Mouse (Mus musculus) limb, embryonic 13.5 days (tissue): ENCODE measurements around the gene Lhpp. TPM values are rescaled to one million over a fixed set of nuclear protein-coding genes. Genes with fewer than 3 reads are reported as not detected.

Experiments
- ATAC-seq: fragments of 200-750 bp; cut with Nextera tagmentation; 2 replicates; pipeline ENCODE4 v1.8.0; 2017; ENCODE audit warnings: low read depth, moderate number of reproducible peaks, moderate TSS enrichment; ENCODE audit not compliant: low FRiP score
- H3K27ac ChIP-seq: fragments of 300-500 bp; sonication (generic); 2 replicates; pipeline ENCODE4 v1.5.1; 2015; ENCODE audit warnings: inconsistent platforms, mild to moderate bottlenecking, moderate library complexity
- H3K27me3 ChIP-seq: fragments of 300-500 bp; sonication (generic); 2 replicates; pipeline ENCODE4 v1.6.1; 2015; ENCODE audit warnings: mild to moderate bottlenecking, inconsistent platforms
- H3K36me3 ChIP-seq: fragments of 300-500 bp; sonication (generic); 2 replicates; pipeline ENCODE4 v1.6.1; 2015; ENCODE audit warnings: inconsistent platforms, mild to moderate bottlenecking, moderate library complexity
- H3K4me1 ChIP-seq: fragments of 300-500 bp; sonication (generic); 2 replicates; pipeline ENCODE4 v1.6.1; 2015; ENCODE audit warnings: inconsistent platforms
- H3K4me2 ChIP-seq: fragments of 300-500 bp; sonication (generic); replicated peaks from 2 replicates; pipeline ENCODE4 v1.6.1; 2015; ENCODE audit warnings: inconsistent platforms, mild to moderate bottlenecking, moderate library complexity
- H3K4me3 ChIP-seq: fragments of 300-500 bp; sonication (generic); 2 replicates; pipeline ENCODE4 v1.5.1; 2015; ENCODE audit warnings: moderate library complexity, mild to moderate bottlenecking, inconsistent platforms
- H3K9ac ChIP-seq: fragments of 300-500 bp; sonication (generic); 2 replicates; pipeline ENCODE4 v1.6.1; 2015; ENCODE audit warnings: mild to moderate bottlenecking, inconsistent platforms
- H3K9me3 ChIP-seq: fragments of 300-500 bp; sonication (generic); 2 replicates; pipeline ENCODE4 v1.6.1; 2016; ENCODE audit warnings: inconsistent platforms
- WGBS: fragments of 180-500 bp; shearing (Covaris S2); methylation state at CpG from one replicate; pipeline ENCODE4 v1.1.7; 2015; 5-methylcytosine and 5-hydroxymethylcytosine counted together
- polyA plus RNA-seq: library from polyadenylated mRNA; unstranded; fragments of >200 nt; fragmentation: Nextera tagmentation; extraction: Ambion mirVana; gene quantifications from 2 replicates; pipeline ENCODE4 v1.2.1, GENCODE M21; 2015

The Lhpp gene
- polyA plus RNA-seq, 1 experiment from 2014 or later, result 22.6 TPM

GRCm38 (mm10) chr7:132722401-132723370 is 112.2 kb downstream of the Lhpp start:
- Histone ChIP-seq H3K4me3 (no peak overlapping the region), H3K4me1 (peaks cover 40% of the 10 kb centered on the region), H3K4me2 (no peak overlapping the region), H3K27me3 (no peaks in the 10 kb centered on the region), H3K9ac (no peak overlapping the region), H3K36me3 (no peaks in the 10 kb centered on the region; the same call in 1 of the 2 replicates), H3K27ac (no peak overlapping the region), H3K9me3 (no peaks in the 10 kb centered on the region)
- ATAC-seq, result no peak
- 87% methylated on average over 12 of the region's 12 CpGs for WGBS

DNA sequence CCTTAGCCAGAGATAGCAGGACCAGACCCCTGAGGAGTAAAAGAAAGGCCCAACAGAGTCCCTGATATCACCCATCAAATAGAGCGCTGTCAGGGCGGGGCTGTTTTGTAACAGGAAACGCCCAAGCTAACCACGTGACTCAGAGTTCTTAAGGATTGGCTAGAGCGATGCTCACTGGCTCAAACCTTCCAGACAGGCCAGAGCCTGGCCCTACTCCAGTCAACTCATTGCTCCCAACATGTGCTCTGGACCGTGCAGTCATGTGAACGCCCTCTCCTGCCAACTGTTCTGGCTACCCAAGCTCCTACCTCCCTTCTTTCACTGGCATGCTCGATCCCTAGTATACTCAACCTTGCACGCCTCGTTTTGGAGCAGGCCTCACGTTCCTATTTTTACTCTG is 113.5 kb downstream of the Lhpp start:
- 89% methylated on average over 11 of the region's 11 CpGs for WGBS
- Histone ChIP-seq H3K36me3 (peaks cover 10% of the 10 kb centered on the region), H3K27ac (no peak overlapping the region), H3K9me3 (no peaks in the 10 kb centered on the region), H3K27me3 (no peaks in the 10 kb centered on the region), H3K4me1 (peaks cover 37% of the 10 kb centered on the region), H3K4me2 (no peak overlapping the region), H3K9ac (no peak overlapping the region), H3K4me3 (no peak overlapping the region)
- no peak for ATAC-seq

DNA sequence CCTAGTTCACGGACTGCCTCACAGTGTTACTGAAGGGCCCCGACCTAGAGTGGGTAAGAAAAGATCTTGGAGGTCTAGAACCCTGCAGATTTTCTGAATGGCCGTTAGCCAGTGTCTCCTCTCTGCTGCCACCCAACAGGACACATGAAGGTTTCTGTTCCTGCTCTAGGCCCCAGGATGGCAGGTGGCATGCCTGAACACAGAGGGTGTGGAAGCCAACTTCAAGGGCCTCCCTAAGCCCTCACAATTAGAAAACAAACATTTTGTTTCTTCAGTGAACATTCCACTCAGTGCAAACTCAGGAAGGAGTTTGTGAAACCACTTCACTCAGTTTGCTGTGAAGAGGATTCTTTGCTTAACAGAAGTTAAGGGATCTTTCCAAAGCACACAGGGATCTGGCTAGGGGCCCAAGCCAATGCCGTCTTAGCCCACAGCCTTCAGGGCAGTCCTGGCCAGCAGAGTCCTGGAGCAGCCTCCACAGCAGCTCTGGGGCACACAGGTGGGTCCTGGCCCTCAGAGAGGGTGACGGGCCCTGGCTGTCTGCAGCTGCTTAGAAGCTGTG is 114.1 kb downstream of the Lhpp start:
- WGBS, result 88% methylated on average over 5 of the region's 5 CpGs

DNA sequence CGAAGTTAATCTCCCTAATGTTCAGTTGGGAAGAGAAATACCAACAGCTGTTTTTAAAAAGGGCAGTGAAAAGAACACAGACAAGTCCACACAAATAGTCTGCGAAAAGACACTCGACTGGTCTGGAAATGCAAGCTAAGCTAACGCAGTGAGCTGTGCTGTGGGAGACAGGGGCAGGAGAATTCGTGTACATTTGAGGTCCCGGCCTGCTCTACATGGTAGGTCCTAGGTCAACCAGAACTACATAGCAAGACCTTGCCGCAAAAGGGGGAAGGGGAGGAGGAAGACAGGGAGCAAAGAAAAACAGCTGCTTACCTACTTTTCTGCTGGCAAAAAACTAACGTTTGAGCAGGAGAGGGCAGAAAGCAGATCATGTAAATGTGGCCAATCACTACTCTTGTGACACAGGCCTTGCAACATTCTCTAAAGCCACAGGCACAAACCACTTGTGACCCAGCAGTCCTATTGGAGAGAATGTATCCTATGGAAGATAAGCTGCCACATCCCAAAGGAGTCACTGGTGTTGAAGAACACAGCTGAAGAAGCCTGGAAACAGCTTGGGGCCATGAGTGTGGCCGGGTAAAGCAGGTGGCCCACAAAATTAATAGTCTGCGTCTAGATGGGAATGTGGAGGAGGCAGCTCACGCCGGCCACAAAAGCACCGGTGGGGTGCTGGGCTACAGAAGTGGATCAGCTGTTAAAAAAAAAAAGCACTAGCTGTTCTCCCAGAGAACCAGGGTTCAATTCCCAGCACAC is 115.8 kb downstream of the Lhpp start:
- ATAC-seq, result no peak; the same call in 1 of the 2 replicates
- Histone ChIP-seq H3K27ac (peak overlapping the region; percentile 2; the same call in 1 of the 2 replicates), H3K9me3 (no peaks in the 10 kb centered on the region), H3K36me3 (peaks cover 17% of the 10 kb centered on the region), H3K27me3 (no peaks in the 10 kb centered on the region), H3K4me1 (peaks cover 27% of the 10 kb centered on the region), H3K4me3 (no peak overlapping the region), H3K4me2 (no peak overlapping the region), H3K9ac (no peak overlapping the region)
- 63% methylated on average over 13 of the region's 13 CpGs for WGBS

More for the DNA sequence above, 114.1 kb downstream of the Lhpp start:
- no peak for ATAC-seq
- Histone ChIP-seq H3K27ac (no peak overlapping the region), H3K27me3 (no peaks in the 10 kb centered on the region), H3K9me3 (no peaks in the 10 kb centered on the region), H3K4me3 (no peak overlapping the region), H3K4me1 (peaks cover 39% of the 10 kb centered on the region), H3K9ac (no peak overlapping the region), H3K36me3 (peaks cover 17% of the 10 kb centered on the region), H3K4me2 (no peak overlapping the region)

GRCm38 (mm10) chr7:132729093-132729831 is 118.8 kb downstream of the Lhpp start:
- H3K27ac ChIP-seq, result no peak overlapping the region
- no peaks in the 10 kb centered on the region for H3K9me3 ChIP-seq
- no peaks in the 10 kb centered on the region for H3K27me3 ChIP-seq
- H3K9ac ChIP-seq, result 0 out of 2 replicates have a peak overlapping the region, but pooled peaks have one; percentile 3
- ATAC-seq, result no peak
- H3K4me3 ChIP-seq, result no peak overlapping the region
- peaks cover 20% of the 10 kb centered on the region for H3K36me3 ChIP-seq
- 84% methylated on average over 4 of the region's 4 CpGs for WGBS
- peaks cover 31% of the 10 kb centered on the region for H3K4me1 ChIP-seq
- H3K4me2 ChIP-seq, result no peak overlapping the region

GRCm38 (mm10) chr7:132730510-132730909 is 120.1 kb downstream of the Lhpp start:
- peaks cover 24% of the 10 kb centered on the region for H3K36me3 ChIP-seq
- no peaks in the 10 kb centered on the region for H3K27me3 ChIP-seq
- no peak overlapping the region for H3K27ac ChIP-seq
- H3K9ac ChIP-seq, result no peak overlapping the region
- H3K9me3 ChIP-seq, result no peaks in the 10 kb centered on the region
- H3K4me3 ChIP-seq, result no peak overlapping the region
- H3K4me2 ChIP-seq, result no peak overlapping the region
- H3K4me1 ChIP-seq, result peaks cover 31% of the 10 kb centered on the region
- ATAC-seq, result no peak
- WGBS, result 87% methylated on average over 7 of the region's 7 CpGs

DNA sequence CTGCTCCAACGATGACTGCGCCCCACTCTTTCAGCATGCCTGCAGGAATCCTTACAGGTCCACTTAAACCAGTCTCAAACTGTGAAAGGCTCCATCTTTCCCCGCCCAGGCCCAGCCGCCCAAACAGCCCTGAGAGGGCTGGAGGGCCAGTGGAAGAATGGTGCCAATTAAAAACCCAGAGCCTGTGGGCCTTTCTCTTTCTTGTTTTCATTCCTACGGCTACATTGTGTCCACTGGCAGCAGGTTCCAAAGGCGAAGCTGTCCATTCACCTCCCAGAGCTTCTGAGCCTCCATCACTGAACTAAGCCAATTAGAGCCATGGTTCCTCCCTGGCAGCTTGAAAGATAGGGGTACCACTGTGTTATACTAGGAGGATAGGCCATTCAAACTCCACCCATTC is 121.1 kb downstream of the Lhpp start:
- Histone ChIP-seq H3K4me1 (peaks cover 36% of the 10 kb centered on the region), H3K27me3 (no peaks in the 10 kb centered on the region), H3K9me3 (no peaks in the 10 kb centered on the region), H3K4me3 (no peak overlapping the region), H3K27ac (no peak overlapping the region; the same call in 1 of the 2 replicates), H3K36me3 (peaks cover 24% of the 10 kb centered on the region), H3K9ac (no peak overlapping the region), H3K4me2 (no peak overlapping the region)
- no peak for ATAC-seq
- WGBS, result 66% methylated on average over 6 of the region's 6 CpGs

DNA sequence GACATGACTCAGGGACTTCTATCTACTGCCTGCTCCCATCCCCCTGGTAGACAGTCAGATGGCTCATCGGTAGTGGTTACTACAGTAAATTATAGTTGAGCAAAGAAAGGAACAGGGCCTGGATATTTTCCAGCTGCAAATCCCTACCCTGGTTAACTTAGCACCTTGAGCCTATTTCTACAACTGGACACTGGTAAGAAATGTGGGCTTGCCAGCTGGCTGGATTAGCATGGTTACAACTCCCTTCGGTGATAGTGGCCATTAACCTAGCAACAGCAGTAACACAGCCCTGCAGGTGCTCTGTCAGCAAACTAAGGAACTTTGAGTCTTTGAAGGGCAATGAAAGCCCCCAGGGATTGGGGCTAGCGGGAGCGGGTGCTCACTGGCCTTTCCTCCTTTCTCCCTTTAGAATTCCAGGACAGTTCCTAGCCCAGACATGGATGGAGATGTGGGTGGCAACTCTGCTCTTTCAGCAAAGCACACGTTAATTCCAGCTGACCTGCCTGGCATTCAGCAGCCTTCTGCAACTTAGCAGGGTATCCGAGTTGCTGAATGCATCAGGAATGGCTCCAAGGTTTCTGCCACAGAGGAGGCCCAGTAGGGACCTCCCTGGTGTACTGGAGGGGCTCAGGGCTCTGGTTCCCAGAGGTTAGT is 121.8 kb downstream of the Lhpp start:
- Histone ChIP-seq H3K4me1 (peaks cover 34% of the 10 kb centered on the region), H3K9ac (peak overlapping the region; percentile 19; the same call in 1 of the 2 replicates), H3K9me3 (no peaks in the 10 kb centered on the region), H3K27ac (peak overlapping the region; percentile 22; the same call in 1 of the 2 replicates), H3K36me3 (peaks cover 24% of the 10 kb centered on the region), H3K4me3 (no peak overlapping the region), H3K27me3 (no peaks in the 10 kb centered on the region), H3K4me2 (no peak overlapping the region)
- 68% methylated on average over 6 of the region's 6 CpGs for WGBS
- no peak for ATAC-seq

DNA sequence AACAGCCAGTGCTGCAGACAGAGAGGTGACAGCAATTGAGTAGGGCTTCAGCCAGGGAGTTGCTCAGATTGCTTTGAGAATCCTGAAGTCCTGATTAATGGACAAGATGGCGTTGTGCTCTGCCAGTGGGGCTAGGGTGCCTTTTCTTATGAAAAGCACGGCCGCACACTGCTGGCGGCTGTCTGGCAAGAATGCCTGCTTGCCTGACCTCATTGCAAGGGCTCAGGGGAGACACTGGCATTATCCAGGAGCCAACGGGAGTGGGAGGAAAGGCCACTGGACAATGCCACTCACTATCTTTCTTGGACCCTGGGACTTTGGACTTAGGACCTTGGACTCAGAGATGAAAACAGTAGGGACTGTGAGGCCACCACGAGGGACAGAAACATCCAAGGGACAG is 123.1 kb downstream of the Lhpp start:
- Histone ChIP-seq H3K9me3 (no peaks in the 10 kb centered on the region), H3K27me3 (no peaks in the 10 kb centered on the region), H3K27ac (no peak overlapping the region), H3K4me3 (no peak overlapping the region), H3K4me1 (peaks cover 33% of the 10 kb centered on the region), H3K36me3 (peaks cover 22% of the 10 kb centered on the region), H3K4me2 (no peak overlapping the region), H3K9ac (no peak overlapping the region)
- 84% methylated on average over 6 of the region's 6 CpGs for whole genome bisulfite sequencing
- no peak for ATAC-seq

- Histone ChIP-seq H3K36me3 (peaks cover 17% of the 10 kb centered on the region), H3K27ac (no peak overlapping the region), H3K9ac (no peak overlapping the region), H3K4me2 (no peak overlapping the region), H3K4me1 (peaks cover 33% of the 10 kb centered on the region), H3K4me3 (no peak overlapping the region), H3K27me3 (no peaks in the 10 kb centered on the region), H3K9me3 (no peaks in the 10 kb centered on the region)
- 86% methylated on average over 9 of the region's 9 CpGs for WGBS
- no peak for ATAC-seq
Observed at GRCm38 (mm10) chr7:132734222-132734621, 123.8 kb downstream of the Lhpp start.

GRCm38 (mm10) chr7:132735145-132735544 is 124.7 kb downstream of the Lhpp start:
- Histone ChIP-seq H3K4me2 (no peak overlapping the region), H3K27ac (no peak overlapping the region), H3K9ac (no peak overlapping the region), H3K4me3 (no peak overlapping the region), H3K9me3 (no peaks in the 10 kb centered on the region), H3K27me3 (no peaks in the 10 kb centered on the region), H3K36me3 (peaks cover 20% of the 10 kb centered on the region), H3K4me1 (peaks cover 31% of the 10 kb centered on the region)
- ATAC-seq, result no peak; the same call in 1 of the 2 replicates
- WGBS, result 36% methylated on average over 5 of the region's 5 CpGs
